Mouse (Mus musculus) liver, postnatal 0 days (tissue): ENCODE results near the gene Ppargc1a.

Experiments
- CTCF ChIP-seq: sonication (generic); IDR thresholded peaks from 2 replicates; pipeline ENCODE4 v1.5.1; 2016; ENCODE audit warnings: antibody characterized with exemption, low read depth
- EP300 ChIP-seq: IDR thresholded peaks from 2 replicates; pipeline ENCODE4 v1.6.1; 2016; ENCODE audit warnings: antibody characterized with exemption, low read depth, mild to moderate bottlenecking

- TF ChIP-seq CTCF (no peak), EP300 (no peak)
These were observed 38.1 kb downstream of the Ppargc1a start for GRCm38 (mm10) chr5:51529444-51529843.
